Mouse (Mus musculus): ENCODE results near the gene Lgals9. TPM values are rescaled to one million over a fixed set of nuclear protein-coding genes. Genes with fewer than 3 reads are reported as not detected.

Lgals9 gene
- polyA plus RNA-seq (2014; fragmentation: Illumina TruSeq; extraction: RNeasy Lipid Tissue Mini Kit (QIAGEN cat#74804); ENCODE audit: low read depth, low replicate concordance), result 272 TPM

DNA sequence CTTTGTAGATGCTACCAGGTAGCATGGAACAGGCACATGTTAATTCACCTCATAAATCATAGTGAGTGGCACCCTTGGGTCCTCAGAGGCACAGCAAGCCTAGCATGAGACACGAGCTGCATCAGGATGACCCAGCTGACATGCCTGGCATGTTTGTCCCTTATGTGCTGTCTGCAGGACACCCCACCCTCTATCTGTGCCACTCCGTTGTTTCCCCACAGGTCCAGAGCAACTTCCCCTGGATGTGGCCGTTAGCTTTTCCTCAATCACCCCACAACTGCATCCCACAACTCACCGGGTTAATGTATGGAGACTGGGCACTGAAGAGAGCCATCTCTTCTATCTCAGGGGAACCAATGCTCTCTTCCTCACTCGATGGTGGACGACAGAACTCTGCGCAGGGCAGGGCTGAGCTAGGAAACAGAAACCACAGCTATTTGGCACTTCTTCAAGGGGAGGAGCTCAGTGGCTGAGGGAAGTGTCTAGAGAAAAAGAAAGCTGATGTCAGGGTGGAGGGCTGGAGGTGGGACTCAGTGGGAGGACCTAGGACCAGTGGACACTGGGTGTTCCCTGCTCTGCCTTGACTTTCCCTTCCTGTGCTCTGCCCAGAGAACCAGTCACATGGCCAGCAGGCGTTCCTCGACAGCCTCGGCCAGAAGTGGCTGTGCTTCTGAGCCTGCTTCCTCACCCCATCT is at the start of gene Lgals9:
Gene Lgals9, minus strand, starts transcription at position 464 of the 695 bp plus-strand sequence.

DNA sequence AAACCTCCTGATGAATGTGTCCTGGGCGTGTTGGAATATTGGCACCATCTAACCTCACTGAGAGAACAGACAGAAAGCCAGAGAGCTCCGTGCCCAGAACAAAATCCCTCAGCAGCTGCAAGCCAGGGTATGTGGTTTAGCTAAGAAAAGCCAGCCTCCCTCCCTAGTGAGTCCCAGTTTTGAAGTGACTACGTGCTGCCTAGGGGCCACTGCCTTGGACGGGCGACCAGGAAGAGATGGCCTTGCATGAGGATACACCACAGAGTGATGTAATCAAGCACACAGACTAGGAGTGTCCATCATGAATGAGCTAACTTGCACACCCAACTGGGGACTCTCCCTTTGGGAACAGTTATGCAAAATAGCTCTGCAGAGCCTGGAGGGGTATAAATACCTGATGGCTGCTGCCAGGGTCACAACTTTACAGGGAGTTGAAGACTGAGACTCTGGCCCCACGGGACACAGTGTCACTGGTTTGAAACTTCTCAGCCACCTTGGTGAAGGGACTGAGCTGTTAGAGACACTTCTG is 64.3 kb downstream of the Lgals9 start, which contains the start of gene Nos2:
Gene Nos2, plus strand, starts transcription at position 377 of the 529 bp plus-strand sequence.

Other genes with a start within 250 kb of the Lgals9 start
- 3.0 TPM for gene Ccnq, start 233.2 kb downstream of the Lgals9 start, polyA plus RNA-seq (2014; fragmentation: Illumina TruSeq; extraction: RNeasy Lipid Tissue Mini Kit (QIAGEN cat#74804); ENCODE audit: low read depth, low replicate concordance)
- gene Lyrm9, start 158.4 kb downstream of the Lgals9 start, polyA plus RNA-seq (2014; fragmentation: Illumina TruSeq; extraction: RNeasy Lipid Tissue Mini Kit (QIAGEN cat#74804); ENCODE audit: low read depth, low replicate concordance), result 1.5 TPM
- gene Nos2, start 64.2 kb downstream of the Lgals9 start, polyA plus RNA-seq (2014; fragmentation: Illumina TruSeq; extraction: RNeasy Lipid Tissue Mini Kit (QIAGEN cat#74804); ENCODE audit: low read depth, low replicate concordance), result not detected
- gene Ksr1, start 161.5 kb upstream of the Lgals9 start, polyA plus RNA-seq (2014; fragmentation: Illumina TruSeq; extraction: RNeasy Lipid Tissue Mini Kit (QIAGEN cat#74804); ENCODE audit: low read depth, low replicate concordance), result 0.24 TPM